Mouse (Mus musculus) MEL (cell line): ENCODE measurements around the gene Map6. TPM values are rescaled to one million over a fixed set of nuclear protein-coding genes. Genes with fewer than 3 reads are reported as not detected.

Experiments
- DNase-seq: peaks from one replicate; pipeline ENCODE4 v3.0.0; 2011; ENCODE audit warnings: low read depth, low spot score
- H3K27ac ChIP-seq: 2 replicates; pipeline ENCODE4 v1.5.1; 2012; ENCODE audit warnings: low read depth, mild to moderate bottlenecking, control low read depth, low read length, moderate library complexity; ENCODE audit not compliant: control insufficient read depth
- H3K27me3 ChIP-seq, 2 experiments: fragments of 150-350 bp in 1 of 2; sonication (generic) in 1 of 2; 2 replicates each; pipeline ENCODE4 v1.6.1; 2012; ENCODE audit warnings: low read length in 2 of 2, mild to moderate bottlenecking in 2 of 2, improper control_type of control experiment in 1 of 2, moderate library complexity in 1 of 2; ENCODE audit not compliant: insufficient read depth in 2 of 2, control insufficient read depth in 1 of 2
- H3K36me3 ChIP-seq, 2 experiments: 2 replicates each; pipeline ENCODE4 v1.6.1; 2012 to 2014; ENCODE audit warnings: low read length in 2 of 2, improper control_type of control experiment in 1 of 2, inconsistent platforms in 1 of 2, mild to moderate bottlenecking in 1 of 2; ENCODE audit not compliant: insufficient read depth in 2 of 2, control insufficient read depth in 1 of 2
- H3K4me1 ChIP-seq, 2 experiments: fragments of 150-350 bp in 1 of 2; sonication (generic) in 1 of 2; 2 replicates each; pipeline ENCODE4 v1.6.1; 2012; ENCODE audit warnings: low read length in 2 of 2, improper control_type of control experiment in 1 of 2, mild to moderate bottlenecking in 1 of 2; ENCODE audit not compliant: insufficient read depth in 2 of 2, control insufficient read depth in 1 of 2
- H3K4me3 ChIP-seq, 2 experiments: fragments of 150-350 bp in 1 of 2; sonication (generic) in 1 of 2; 2 replicates each; pipeline ENCODE4 v1.5.1; 2012; ENCODE audit warnings: low read depth in 2 of 2, low read length in 2 of 2, mild to moderate bottlenecking in 2 of 2, moderate library complexity in 2 of 2, control low read depth in 1 of 2, improper control_type of control experiment in 1 of 2; ENCODE audit not compliant: control insufficient read depth in 1 of 2, insufficient read depth in 1 of 2
- H3K79me2 ChIP-seq: 2 replicates; pipeline ENCODE4 v1.6.1; 2012; ENCODE audit warnings: mild to moderate bottlenecking, low read length, moderate library complexity; ENCODE audit not compliant: control insufficient read depth, poor library complexity, insufficient read depth
- H3K9ac ChIP-seq: 2 replicates; pipeline ENCODE4 v1.6.1; 2012; ENCODE audit warnings: low read depth, mild to moderate bottlenecking, control low read depth, low read length, moderate library complexity; ENCODE audit not compliant: control insufficient read depth, poor library complexity, severe bottlenecking
- H3K9me3 ChIP-seq: fragments of 150-350 bp; sonication (generic); replicated peaks from 2 replicates; pipeline ENCODE4 v1.6.1; 2012; ENCODE audit warnings: mild to moderate bottlenecking, low read length, improper control_type of control experiment, moderate library complexity; ENCODE audit not compliant: insufficient read depth
- BHLHE40 ChIP-seq: IDR thresholded peaks from 2 replicates; pipeline ENCODE4 v1.6.1; 2012; ENCODE audit warnings: low read depth, mild to moderate bottlenecking, inconsistent platforms, low read length, improper control_type of control experiment, borderline replicate concordance
- CHD1 ChIP-seq: IDR thresholded peaks from 2 replicates; pipeline ENCODE4 v1.6.1; 2012; ENCODE audit warnings: low read depth, mild to moderate bottlenecking, inconsistent platforms, low read length, improper control_type of control experiment
- CTCF ChIP-seq, 3 experiments: IDR thresholded peaks in 2 of 3; conservative IDR thresholded peaks in 1 of 3; 2 replicates each; pipeline ENCODE4 v1.5.1; 2011 to 2012; ENCODE audit warnings: low read length in 3 of 3, low read depth in 2 of 3, mild to moderate bottlenecking in 2 of 3, improper control_type of control experiment in 1 of 3, inconsistent platforms in 1 of 3, mixed read lengths in 1 of 3, moderate library complexity in 1 of 3; ENCODE audit not compliant: control insufficient read depth in 1 of 3, insufficient read depth in 1 of 3, poor library complexity in 1 of 3, severe bottlenecking in 1 of 3
- E2F4 ChIP-seq: IDR thresholded peaks from 2 replicates; pipeline ENCODE4 v1.6.1; 2011; ENCODE audit warnings: low read depth, low read length, improper control_type of control experiment, borderline replicate concordance
- EP300 ChIP-seq, 2 experiments: IDR thresholded peaks; 2 replicates each; pipeline ENCODE4 v1.6.1; 2011; ENCODE audit warnings: improper control_type of control experiment in 2 of 2, low read length in 2 of 2, low read depth in 1 of 2, mild to moderate bottlenecking in 1 of 2
- GABPA ChIP-seq: IDR thresholded peaks from 2 replicates; pipeline ENCODE4 v1.6.1; 2012; ENCODE audit warnings: low read depth, mild to moderate bottlenecking, inconsistent platforms, low read length, improper control_type of control experiment, moderate library complexity
- HCFC1 ChIP-seq: IDR thresholded peaks from 2 replicates; pipeline ENCODE4 v1.6.1; 2012; ENCODE audit warnings: low read depth, mild to moderate bottlenecking, inconsistent platforms, low read length, improper control_type of control experiment, moderate library complexity
- MEF2A ChIP-seq: IDR thresholded peaks from 2 replicates; pipeline ENCODE4 v1.6.1; 2014; ENCODE audit warnings: low read depth, mild to moderate bottlenecking, inconsistent platforms, low read length, improper control_type of control experiment; ENCODE audit not compliant: poor library complexity, insufficient replicate concordance, severe bottlenecking; ENCODE audit errors: extremely low read depth
- NELFE ChIP-seq: IDR thresholded peaks from 2 replicates; pipeline ENCODE4 v1.6.1; 2011; ENCODE audit warnings: low read depth, low read length, improper control_type of control experiment
- NRF1 ChIP-seq: IDR thresholded peaks from 2 replicates; pipeline ENCODE4 v1.6.1; 2014; ENCODE audit warnings: low read depth, mild to moderate bottlenecking, inconsistent platforms, low read length, improper control_type of control experiment, moderate library complexity; ENCODE audit not compliant: poor library complexity, insufficient read depth, severe bottlenecking
- POLR2AphosphoS5 ChIP-seq: IDR thresholded peaks from 2 replicates; pipeline ENCODE4 v1.6.1; 2012; ENCODE audit warnings: low read depth, borderline replicate concordance, mild to moderate bottlenecking, inconsistent platforms, low read length, moderate library complexity, mixed read lengths
- USF1 ChIP-seq: IDR thresholded peaks from 2 replicates; pipeline ENCODE4 v1.6.1; 2014; ENCODE audit warnings: low read depth, mild to moderate bottlenecking, inconsistent platforms, low read length, improper control_type of control experiment, moderate library complexity
- USF2 ChIP-seq, 2 experiments: IDR thresholded peaks; 2 replicates each; pipeline ENCODE4 v1.6.1; 2011 to 2012; ENCODE audit warnings: improper control_type of control experiment in 2 of 2, low read length in 2 of 2, borderline replicate concordance in 1 of 2, inconsistent platforms in 1 of 2, low read depth in 1 of 2, mild to moderate bottlenecking in 1 of 2; ENCODE audit not compliant: insufficient read depth in 1 of 2
- ZMIZ1 ChIP-seq: IDR thresholded peaks from 2 replicates; pipeline ENCODE4 v1.6.1; 2012; ENCODE audit warnings: low read depth, mild to moderate bottlenecking, inconsistent platforms, low read length, improper control_type of control experiment, moderate library complexity
- ZNF384 ChIP-seq: IDR thresholded peaks from 2 replicates; pipeline ENCODE4 v1.6.1; 2012; ENCODE audit warnings: low read depth, mild to moderate bottlenecking, inconsistent platforms, low read length, improper control_type of control experiment
- polyA plus RNA-seq, 2 experiments: library from polyadenylated mRNA; stranded (reverse) in 1 of 2; unstranded in 1 of 2; fragments of >175 nt in 1 of 2; fragments of >200 nt in 1 of 2; gene quantifications; 2 replicates each; pipeline versions ENCODE4 v1.2.1 to v1.2.4; 2012; ENCODE audit warnings: low replicate concordance in 2 of 2, low read depth in 1 of 2; ENCODE audit not compliant: insufficient read length in 2 of 2, insufficient read depth in 1 of 2, missing spikeins in 1 of 2
- total RNA-seq: library from RNA; depleted of rRNA; stranded (reverse); fragments of 300-350 nt; gene quantifications from 2 replicates; pipeline ENCODE4 v1.2.3, GENCODE M21; 2012

The Map6 gene
- total and polyA plus RNA-seq, 3 experiments, result not detected

DNA sequence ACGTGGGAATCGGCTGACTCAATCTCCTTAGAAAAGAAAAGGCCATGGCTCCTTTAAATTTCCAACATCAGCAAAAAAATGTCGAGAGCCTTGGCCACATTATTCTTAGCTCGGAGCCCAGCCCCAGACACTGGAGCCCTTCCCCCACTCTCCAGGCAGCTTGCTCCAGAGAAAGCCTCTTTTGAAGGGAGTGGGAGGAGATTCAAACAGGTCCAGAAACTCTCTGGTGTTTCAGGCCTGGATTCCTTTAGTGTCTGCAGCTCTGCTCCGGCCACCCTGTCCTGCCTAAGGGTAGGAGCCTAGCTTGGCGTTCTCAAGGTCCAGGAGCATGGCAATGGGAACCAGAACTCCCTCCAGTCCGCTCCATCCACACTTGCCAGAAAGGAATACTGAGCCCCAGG is 88.5 kb downstream of the Map6 start:
- Histone ChIP-seq H3K4me1 (peaks cover 0 to 4% of the 10 kb centered on the region in 2 experiments; a peak in 1 of 4 replicates), H3K27ac (no peak overlapping the region), H3K79me2 (no peaks in the 10 kb centered on the region), H3K9ac (no peak overlapping the region), H3K27me3 (peaks cover 0 to under 1% of the 10 kb centered on the region in 2 experiments; a peak in 1 of 4 replicates), H3K36me3 (no peaks in the 10 kb centered on the region), H3K9me3 (no peaks in the 10 kb centered on the region), H3K4me3 (no peak overlapping the region)
- TF ChIP-seq POLR2AphosphoS5 (no peak), HCFC1 (no peak), NELFE (no peak), CTCF (IDR thresholded peaks at IDR 0.05 in 2 of 3, conservative IDR thresholded peaks at IDR 0.05 in 1 of 3; ENCODE audit: control insufficient read depth in 1 of 3, insufficient read depth in 1 of 3, low read depth in 2 of 3, low read length in 3 of 3, poor library complexity in 1 of 3, severe bottlenecking in 1 of 3) (no peak), GABPA (no peak), MEF2A (no peak), USF2 (IDR thresholded peaks at IDR 0.05; ENCODE audit: borderline replicate concordance in 1 of 2, insufficient read depth in 1 of 2, low read depth in 1 of 2, low read length in 2 of 2) (no peak), USF1 (no peak)
- no peak for DNase-seq

DNA sequence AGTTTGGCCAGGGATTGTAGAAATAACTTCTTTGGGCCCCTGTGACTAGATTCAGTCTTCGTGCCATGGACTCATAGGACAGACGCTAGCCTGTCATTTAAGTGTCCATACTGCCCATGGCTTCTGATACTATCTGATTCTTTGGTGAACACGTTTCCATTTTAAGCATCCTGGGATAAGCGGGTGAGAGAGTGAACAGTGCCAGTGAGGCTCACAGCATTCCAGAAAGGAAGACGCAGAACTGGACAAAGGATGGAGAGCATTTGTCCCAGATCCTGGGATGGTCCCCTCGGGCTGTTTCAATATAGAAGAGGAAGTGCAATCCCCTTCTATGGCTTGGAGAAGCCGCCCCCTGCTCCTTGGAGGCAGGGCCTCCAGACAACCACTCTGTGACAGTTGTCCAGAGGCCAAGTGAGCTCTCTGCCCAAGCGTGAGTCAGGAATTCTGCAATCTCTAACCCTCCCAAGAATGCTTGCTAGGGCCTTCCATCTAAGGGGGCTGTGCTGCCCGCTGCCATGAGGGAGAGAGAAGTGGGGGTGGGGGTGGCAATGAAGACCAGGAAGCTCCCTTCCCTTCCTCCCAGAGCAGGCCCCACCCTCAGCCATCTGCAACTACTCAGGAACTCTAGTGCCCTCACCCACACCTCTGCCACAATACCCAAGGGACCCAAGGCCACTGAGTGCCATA is 89.1 kb downstream of the Map6 start:
- H3K27ac ChIP-seq, result no peak overlapping the region
- H3K9me3 ChIP-seq, result no peaks in the 10 kb centered on the region
- DNase-seq, result no peak
- H3K36me3 ChIP-seq, result no peaks in the 10 kb centered on the region
- no peaks in the 10 kb centered on the region for H3K79me2 ChIP-seq
- peaks cover 0 to 4% of the 10 kb centered on the region in 2 experiments; a peak in 1 of 4 replicates for H3K4me1 ChIP-seq
- no peaks in the 10 kb centered on the region; a peak in 1 of 4 replicates for H3K27me3 ChIP-seq
- H3K9ac ChIP-seq, result no peak overlapping the region
- TF ChIP-seq EP300 (IDR thresholded peaks at IDR 0.05; ENCODE audit: low read depth in 1 of 2, low read length in 2 of 2) (no peak), BHLHE40 (no peak), CHD1 (no peak), ZNF384 (no peak), NRF1 (no peak), ZMIZ1 (no peak), E2F4 (no peak)
- no peak overlapping the region for H3K4me3 ChIP-seq
